Mouse (Mus musculus): Measurements from ENCODE around the gene Cxcl17. TPM values are rescaled to one million over a fixed set of nuclear protein-coding genes. Genes with fewer than 3 reads are reported as not detected.

Cxcl17 gene
- total and polyA plus RNA-seq, 3 experiments: 8.1 TPM; not detected in 2

DNA sequence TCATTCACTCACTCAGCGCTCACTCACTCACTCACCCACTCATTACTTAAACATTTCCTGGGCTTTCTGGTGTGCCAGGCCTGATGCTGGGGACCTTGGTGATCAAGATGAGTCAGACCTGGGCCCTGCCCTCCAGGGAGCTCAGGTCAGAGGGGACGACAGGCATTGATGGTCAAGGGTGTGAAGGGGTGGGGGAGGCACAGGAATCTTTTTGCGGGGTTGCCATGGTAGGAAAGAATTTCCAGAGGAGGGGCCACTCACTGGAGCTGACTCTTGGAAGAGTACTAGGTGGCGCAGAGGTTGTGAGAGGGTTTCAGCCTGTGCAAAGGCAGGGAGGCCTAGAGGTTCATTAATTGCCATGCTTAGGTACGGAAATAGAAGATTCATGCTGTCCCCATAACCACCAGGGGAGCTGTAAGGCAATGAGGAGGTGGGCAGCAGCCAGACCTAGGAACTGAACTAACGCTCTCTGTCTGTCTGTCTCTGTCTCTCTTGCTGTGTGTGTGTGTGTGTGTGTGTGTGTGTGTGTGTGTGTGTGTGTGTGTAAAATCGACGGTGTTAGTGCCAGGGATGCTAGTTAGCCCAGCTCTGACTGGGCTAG is 35.5 kb downstream of the Cxcl17 start:
- 33% methylated on average over 8 of the region's 8 CpGs for WGBS
- Histone ChIP-seq H3K27me3 (ENCODE audit: control insufficient read depth, insufficient read depth, low read length) (no peaks in the 10 kb centered on the region), H3K4me1 (ENCODE audit: control insufficient read depth, insufficient read depth, low read length) (peaks cover 4% of the 10 kb centered on the region), H3K9ac (ENCODE audit: low read depth, low read length) (no peak overlapping the region; the same call in 1 of the 2 replicates), H3K27ac (no peak overlapping the region; the same call in 1 of the 2 replicates), H3K79me2 (replicated peaks; ENCODE audit: control insufficient read depth, insufficient read depth, low read length) (no peaks in the 10 kb centered on the region), H3K36me3 (ENCODE audit: control insufficient read depth, insufficient read depth, low read length) (peaks cover 2% of the 10 kb centered on the region), H3K4me3 (peak overlapping the region; percentile 56)
- peak; percentile 41 for TF ChIP-seq CTCF (IDR thresholded peaks at IDR 0.05)
- TF ChIP-seq EP300 (IDR thresholded peaks at IDR 0.05; ENCODE audit: insufficient read depth, low read depth, low read length): no peak
- TF ChIP-seq POLR2A (IDR thresholded peaks at IDR 0.05; ENCODE audit: insufficient read depth, low read depth, low read length): no peak
- intact Hi-C loops (cut with DNase I): loop anchor here (5.0 kb wide), 1 partner anchor 130 kb away; no protein-coding TSS in a partner anchor
- DNase-seq: no peak

DNA sequence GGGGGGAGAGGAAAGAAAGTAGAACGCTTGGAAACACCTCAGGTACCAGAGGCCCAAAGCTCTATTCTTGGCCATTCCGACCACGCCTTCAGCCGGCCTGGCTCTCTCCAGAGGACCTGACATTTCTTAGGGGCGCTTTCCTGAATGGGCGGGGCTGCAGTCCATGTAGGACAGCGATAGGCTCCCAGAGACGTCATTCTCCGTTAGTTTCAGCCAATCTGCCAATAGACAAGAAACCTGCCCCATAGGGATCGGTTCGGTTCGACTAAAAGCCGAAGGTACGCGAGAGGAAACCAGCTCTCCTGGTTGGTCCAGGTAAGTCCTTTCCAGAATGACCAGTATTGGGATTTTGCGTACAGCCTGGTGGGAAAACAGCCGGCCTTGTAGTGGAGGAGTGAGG is 36.1 kb downstream of the Cxcl17 start:
- H3K36me3 ChIP-seq (ENCODE audit: control insufficient read depth, insufficient read depth, low read length): peaks cover 2% of the 10 kb centered on the region
- intact Hi-C loops (cut with DNase I): loop anchor here (5.0 kb wide), 1 partner anchor 129 kb away; no protein-coding TSS in a partner anchor
- TF ChIP-seq POLR2A (IDR thresholded peaks at IDR 0.05; ENCODE audit: insufficient read depth, low read depth, low read length) (no peak), CTCF (IDR thresholded peaks at IDR 0.05) (peak; percentile 15; the same call in 1 of the 2 replicates)
- H3K4me3 ChIP-seq: peak overlapping the region; percentile 56
- peaks cover 4% of the 10 kb centered on the region for H3K4me1 ChIP-seq (ENCODE audit: control insufficient read depth, insufficient read depth, low read length)
- H3K27ac ChIP-seq: peak overlapping the region; percentile 63
- no peaks in the 10 kb centered on the region for H3K79me2 ChIP-seq (replicated peaks; ENCODE audit: control insufficient read depth, insufficient read depth, low read length)
- no peaks in the 10 kb centered on the region for H3K27me3 ChIP-seq (ENCODE audit: control insufficient read depth, insufficient read depth, low read length)
- peak overlapping the region; percentile 43; the same call in 1 of the 2 replicates for H3K9ac ChIP-seq (ENCODE audit: low read depth, low read length)
- DNase-seq: peak; percentile 87 to 90
- 4% methylated on average over 17 of the region's 17 CpGs for WGBS

DNA sequence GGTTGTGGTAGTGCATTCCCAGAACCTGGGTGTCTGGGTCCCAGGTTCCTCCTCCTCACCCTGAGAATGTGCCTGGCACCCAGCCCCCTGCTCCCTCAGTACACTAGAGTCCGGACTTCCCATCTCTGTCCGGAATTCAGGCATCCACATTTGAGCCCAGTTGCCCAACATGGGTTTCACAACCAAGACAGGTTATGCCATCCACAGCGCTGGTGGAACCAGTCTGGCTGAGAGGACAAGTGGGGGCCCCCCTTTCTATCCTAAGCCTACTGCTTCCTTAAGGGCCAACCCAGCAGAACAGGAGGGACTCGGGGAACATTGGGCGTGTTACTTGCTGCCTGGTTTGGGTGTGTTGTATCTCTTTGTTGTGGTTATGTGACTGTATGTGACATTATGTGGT is 40.2 kb downstream of the Cxcl17 start:
- H3K9ac ChIP-seq (ENCODE audit: low read depth, low read length): no peak overlapping the region
- H3K4me1 ChIP-seq (ENCODE audit: control insufficient read depth, insufficient read depth, low read length): peaks cover 4% of the 10 kb centered on the region
- intact Hi-C loops (cut with DNase I): no loop called here
- no peak for TF ChIP-seq POLR2A (IDR thresholded peaks at IDR 0.05; ENCODE audit: insufficient read depth, low read depth, low read length)
- no peak for TF ChIP-seq EP300 (IDR thresholded peaks at IDR 0.05; ENCODE audit: insufficient read depth, low read depth, low read length)
- no peak for TF ChIP-seq CTCF (IDR thresholded peaks at IDR 0.05)
- no peak for DNase-seq
- no peaks in the 10 kb centered on the region for H3K79me2 ChIP-seq (replicated peaks; ENCODE audit: control insufficient read depth, insufficient read depth, low read length)
- no peak overlapping the region for H3K4me3 ChIP-seq
- peaks cover 11% of the 10 kb centered on the region for H3K27me3 ChIP-seq (ENCODE audit: control insufficient read depth, insufficient read depth, low read length)
- no peak overlapping the region for H3K27ac ChIP-seq
- H3K36me3 ChIP-seq (ENCODE audit: control insufficient read depth, insufficient read depth, low read length): no peaks in the 10 kb centered on the region
- 89% methylated on average over 5 of the region's 5 CpGs for whole genome bisulfite sequencing

GRCm38 (mm10) chr7:25369058-25369749 is 43.5 kb downstream of the Cxcl17 start, which contains the start of gene Cnfn:
Gene Cnfn (minus strand): TSS chr7:25369724.
- WGBS: 58% methylated on average over 12 of the region's 12 CpGs

GRCm38 (mm10) chr7:25368333-25368732 is 44.4 kb downstream of the Cxcl17 start:
- intact Hi-C loops (cut with DNase I): loop anchor here (2.0 kb wide), 1 partner anchor 34 kb away; no protein-coding TSS in a partner anchor
- Histone ChIP-seq H3K36me3 (ENCODE audit: control insufficient read depth, insufficient read depth, low read length) (no peaks in the 10 kb centered on the region), H3K27ac (no peak overlapping the region), H3K9ac (ENCODE audit: low read depth, low read length) (no peak overlapping the region), H3K4me3 (no peak overlapping the region), H3K79me2 (replicated peaks; ENCODE audit: control insufficient read depth, insufficient read depth, low read length) (no peaks in the 10 kb centered on the region), H3K4me1 (ENCODE audit: control insufficient read depth, insufficient read depth, low read length) (no peaks in the 10 kb centered on the region), H3K27me3 (ENCODE audit: control insufficient read depth, insufficient read depth, low read length) (peaks cover 11% of the 10 kb centered on the region)
- TF ChIP-seq EP300 (IDR thresholded peaks at IDR 0.05; ENCODE audit: insufficient read depth, low read depth, low read length): no peak
- no peak for TF ChIP-seq CTCF (IDR thresholded peaks at IDR 0.05)
- TF ChIP-seq POLR2A (IDR thresholded peaks at IDR 0.05; ENCODE audit: insufficient read depth, low read depth, low read length): no peak
- WGBS: 27% methylated on average over 12 of the region's 12 CpGs
- DNase-seq: no peak

More at GRCm38 (mm10) chr7:25369058-25369749, 43.5 kb downstream of the Cxcl17 start, which contains the start of gene Cnfn:
- no peak within 1 kb of the TSS for H3K9ac ChIP-seq (ENCODE audit: low read depth, low read length)
- H3K36me3 ChIP-seq (ENCODE audit: control insufficient read depth, insufficient read depth, low read length): no peaks in the 10 kb centered on the region
- DNase-seq: no peak
- TF ChIP-seq CTCF (IDR thresholded peaks at IDR 0.05) (no peak), POLR2A (IDR thresholded peaks at IDR 0.05; ENCODE audit: insufficient read depth, low read depth, low read length) (no peak), EP300 (IDR thresholded peaks at IDR 0.05; ENCODE audit: insufficient read depth, low read depth, low read length) (no peak)
- H3K27me3 ChIP-seq (ENCODE audit: control insufficient read depth, insufficient read depth, low read length): peaks cover 11% of the 10 kb centered on the region
- H3K4me1 ChIP-seq (ENCODE audit: control insufficient read depth, insufficient read depth, low read length): no peaks in the 10 kb centered on the region
- no peak within 1 kb of the TSS for H3K4me3 ChIP-seq
- H3K79me2 ChIP-seq (replicated peaks; ENCODE audit: control insufficient read depth, insufficient read depth, low read length): no peaks in the 10 kb centered on the region
- intact Hi-C loops (cut with DNase I): loop anchor here (2.0 kb wide), 1 partner anchor 34 kb away; no protein-coding TSS in a partner anchor
- no peak within 1 kb of the TSS for H3K27ac ChIP-seq
